Mouse (Mus musculus) liver, embryonic 15.5 days (tissue): Measurements from ENCODE around the gene Mical3. TPM values are rescaled to one million over a fixed set of nuclear protein-coding genes. Genes with fewer than 3 reads are reported as not detected.

Experiments
- ATAC-seq: fragments of 200-750 bp; cut with Nextera tagmentation; 2 replicates; pipeline ENCODE4 v1.8.0; 2017; ENCODE audit warnings: moderate number of reproducible peaks, mild to moderate bottlenecking, moderate library complexity; ENCODE audit not compliant: insufficient read depth
- H3K27ac ChIP-seq: fragments of 300-500 bp; sonication (generic); replicated peaks from 2 replicates; pipeline ENCODE4 v1.5.1; 2015; ENCODE audit warnings: mild to moderate bottlenecking, inconsistent platforms
- H3K27me3 ChIP-seq: fragments of 300-500 bp; sonication (generic); 2 replicates; pipeline ENCODE4 v1.6.1; 2015; ENCODE audit warnings: mild to moderate bottlenecking, inconsistent platforms
- H3K36me3 ChIP-seq: fragments of 300-500 bp; sonication (generic); replicated peaks from 2 replicates; pipeline ENCODE4 v1.6.1; 2015; ENCODE audit warnings: moderate library complexity, mild to moderate bottlenecking, inconsistent platforms
- H3K4me1 ChIP-seq: fragments of 300-500 bp; sonication (generic); replicated peaks from 2 replicates; pipeline ENCODE4 v1.6.1; 2015; ENCODE audit warnings: inconsistent platforms
- H3K4me2 ChIP-seq: fragments of 300-500 bp; sonication (generic); 2 replicates; pipeline ENCODE4 v1.6.1; 2015; ENCODE audit warnings: moderate library complexity, mild to moderate bottlenecking, inconsistent platforms
- H3K4me3 ChIP-seq: fragments of 300-500 bp; sonication (generic); replicated peaks from 2 replicates; pipeline ENCODE4 v1.5.1; 2015; ENCODE audit warnings: mild to moderate bottlenecking, inconsistent platforms
- H3K9ac ChIP-seq: fragments of 300-500 bp; sonication (generic); 2 replicates; pipeline ENCODE4 v1.6.1; 2015; ENCODE audit warnings: moderate library complexity, mild to moderate bottlenecking, inconsistent platforms
- H3K9me3 ChIP-seq: fragments of 300-500 bp; sonication (generic); replicated peaks from 2 replicates; pipeline ENCODE4 v1.6.1; 2016; ENCODE audit warnings: inconsistent platforms
- WGBS: fragments of 180-500 bp; shearing (Covaris S2); methylation state at CpG from one replicate; pipeline ENCODE4 v1.1.7; 2015; ENCODE audit warnings: mixed read lengths; ENCODE audit not compliant: insufficient replicate concordance; 5-methylcytosine and 5-hydroxymethylcytosine counted together
- polyA plus RNA-seq: library from polyadenylated mRNA; unstranded; fragments of >200 nt; fragmentation: Nextera tagmentation; extraction: Ambion mirVana; gene quantifications from 2 replicates; pipeline ENCODE4 v1.2.1, GENCODE M21; 2015

Gene Mical3
- polyA plus RNA-seq, 1 experiment from 2014 or later = 8.7 TPM

- Histone ChIP-seq H3K4me2 (no peak overlapping the region), H3K27ac (no peak overlapping the region), H3K27me3 (no peaks in the 10 kb centered on the region), H3K36me3 (peaks cover 45% of the 10 kb centered on the region), H3K4me3 (no peak overlapping the region), H3K9me3 (no peaks in the 10 kb centered on the region), H3K9ac (no peak overlapping the region), H3K4me1 (peaks cover 20% of the 10 kb centered on the region)
- no peak for ATAC-seq
- WGBS = 71% methylated on average over 13 of the region's 13 CpGs
Measured at GRCm38 (mm10) chr6:120982314-120982713, 148.5 kb downstream of the Mical3 start.

DNA sequence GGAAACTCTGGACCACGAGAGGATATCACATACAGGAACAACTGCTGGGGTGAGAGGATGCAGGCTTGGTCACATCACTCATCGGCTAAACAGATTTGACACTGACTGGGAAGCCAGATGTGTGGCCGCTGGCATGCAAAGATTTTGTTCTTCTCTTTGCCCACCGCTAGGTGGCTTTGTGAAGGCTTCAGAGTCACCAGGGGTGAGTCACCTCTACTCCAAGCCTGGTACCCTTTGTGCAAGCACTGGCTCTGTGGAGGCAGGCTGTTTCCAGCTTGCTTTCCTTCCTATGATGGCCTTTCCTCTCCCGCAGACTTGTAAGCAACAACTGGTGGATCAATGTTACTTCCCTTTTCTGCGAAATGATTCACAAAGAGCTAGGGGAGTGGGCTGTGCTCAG lies 149.3 kb downstream of the Mical3 start:
- no peak for ATAC-seq

GRCm38 (mm10) chr6:120978019-120978621 lies 152.7 kb downstream of the Mical3 start:
- Histone ChIP-seq H3K27ac (0 out of 2 replicates have a peak overlapping the region, but pooled peaks have one; percentile 49), H3K9me3 (no peaks in the 10 kb centered on the region), H3K36me3 (peaks cover 52% of the 10 kb centered on the region), H3K4me3 (no peak overlapping the region), H3K27me3 (no peaks in the 10 kb centered on the region), H3K4me1 (peaks cover 13% of the 10 kb centered on the region), H3K9ac (no peak overlapping the region), H3K4me2 (no peak overlapping the region)
- 0 out of 2 replicates have a peak, but pooled peaks have one; percentile 15 for ATAC-seq
- WGBS = 35% methylated on average over 18 of the region's 18 CpGs

More for the DNA sequence above, 149.3 kb downstream of the Mical3 start:
- Histone ChIP-seq H3K4me2 (no peak overlapping the region), H3K27me3 (no peaks in the 10 kb centered on the region), H3K9me3 (no peaks in the 10 kb centered on the region), H3K9ac (no peak overlapping the region), H3K4me1 (peaks cover 13% of the 10 kb centered on the region), H3K27ac (no peak overlapping the region), H3K36me3 (peaks cover 51% of the 10 kb centered on the region), H3K4me3 (no peak overlapping the region)
- 39% methylated on average over 6 of the region's 6 CpGs for WGBS

- Histone ChIP-seq H3K4me1 (peaks cover 13% of the 10 kb centered on the region), H3K9ac (no peak overlapping the region), H3K4me2 (no peak overlapping the region), H3K9me3 (no peaks in the 10 kb centered on the region), H3K27ac (no peak overlapping the region), H3K4me3 (no peak overlapping the region), H3K36me3 (peaks cover 53% of the 10 kb centered on the region), H3K27me3 (no peaks in the 10 kb centered on the region)
- ATAC-seq = no peak
- WGBS = 79% methylated on average over 11 of the region's 11 CpGs
Measured at GRCm38 (mm10) chr6:120976991-120977390, 153.8 kb downstream of the Mical3 start.

GRCm38 (mm10) chr6:120976097-120976496 lies 154.7 kb downstream of the Mical3 start:
- WGBS = 74% methylated on average over 12 of the region's 12 CpGs
- Histone ChIP-seq H3K4me3 (no peak overlapping the region), H3K4me1 (peaks cover 13% of the 10 kb centered on the region), H3K27me3 (no peaks in the 10 kb centered on the region), H3K4me2 (no peak overlapping the region), H3K36me3 (peaks cover 53% of the 10 kb centered on the region), H3K9ac (no peak overlapping the region), H3K27ac (no peak overlapping the region), H3K9me3 (no peaks in the 10 kb centered on the region)
- ATAC-seq = no peak

DNA sequence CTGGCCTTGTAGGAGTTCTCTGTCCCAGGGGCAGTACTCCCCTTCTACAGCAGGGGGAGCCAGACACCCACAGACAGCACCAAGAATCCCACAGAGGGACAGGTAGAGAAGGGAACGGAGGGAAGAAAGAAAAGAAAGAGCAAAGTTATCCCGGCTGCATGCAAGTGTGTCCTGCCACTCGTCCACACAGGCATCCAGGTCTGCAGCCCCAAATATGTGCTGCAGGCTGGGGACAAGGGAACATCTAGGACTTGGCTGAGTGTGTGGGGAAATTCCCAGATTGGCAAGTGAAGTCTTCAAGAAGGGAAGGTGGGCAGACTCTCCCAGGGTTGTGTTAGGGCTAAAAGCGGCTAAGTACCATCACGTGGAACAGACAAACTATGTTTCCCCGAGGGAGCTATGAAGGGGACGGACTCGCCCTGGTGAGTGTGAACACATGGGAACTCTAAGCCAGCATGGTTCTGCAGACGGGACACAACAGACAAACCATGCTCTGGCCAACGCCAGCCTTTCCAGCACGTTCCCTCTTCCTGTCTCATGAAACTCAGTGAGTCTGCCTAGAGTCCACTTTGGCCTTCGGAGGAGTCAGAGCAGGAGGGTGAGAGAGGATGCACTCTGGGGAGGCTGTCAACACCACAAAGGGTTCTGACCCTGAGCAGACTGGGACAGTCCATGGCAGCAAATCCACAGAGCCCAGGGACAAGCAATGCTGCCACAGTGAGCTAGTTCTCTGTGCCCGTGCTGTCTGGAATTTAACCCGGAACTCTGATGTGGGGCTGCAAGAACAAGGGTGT lies 158.8 kb downstream of the Mical3 start:
- no peak overlapping the region for H3K27ac ChIP-seq
- H3K36me3 ChIP-seq = peaks cover 55% of the 10 kb centered on the region
- H3K27me3 ChIP-seq = no peaks in the 10 kb centered on the region
- H3K4me3 ChIP-seq = no peak overlapping the region
- H3K9me3 ChIP-seq = no peaks in the 10 kb centered on the region
- peak; percentile 40; the same call in 1 of the 2 replicates for ATAC-seq
- WGBS = 64% methylated on average over 14 of the region's 14 CpGs
- H3K4me2 ChIP-seq = no peak overlapping the region
- H3K4me1 ChIP-seq = no peaks in the 10 kb centered on the region
- no peak overlapping the region for H3K9ac ChIP-seq

DNA sequence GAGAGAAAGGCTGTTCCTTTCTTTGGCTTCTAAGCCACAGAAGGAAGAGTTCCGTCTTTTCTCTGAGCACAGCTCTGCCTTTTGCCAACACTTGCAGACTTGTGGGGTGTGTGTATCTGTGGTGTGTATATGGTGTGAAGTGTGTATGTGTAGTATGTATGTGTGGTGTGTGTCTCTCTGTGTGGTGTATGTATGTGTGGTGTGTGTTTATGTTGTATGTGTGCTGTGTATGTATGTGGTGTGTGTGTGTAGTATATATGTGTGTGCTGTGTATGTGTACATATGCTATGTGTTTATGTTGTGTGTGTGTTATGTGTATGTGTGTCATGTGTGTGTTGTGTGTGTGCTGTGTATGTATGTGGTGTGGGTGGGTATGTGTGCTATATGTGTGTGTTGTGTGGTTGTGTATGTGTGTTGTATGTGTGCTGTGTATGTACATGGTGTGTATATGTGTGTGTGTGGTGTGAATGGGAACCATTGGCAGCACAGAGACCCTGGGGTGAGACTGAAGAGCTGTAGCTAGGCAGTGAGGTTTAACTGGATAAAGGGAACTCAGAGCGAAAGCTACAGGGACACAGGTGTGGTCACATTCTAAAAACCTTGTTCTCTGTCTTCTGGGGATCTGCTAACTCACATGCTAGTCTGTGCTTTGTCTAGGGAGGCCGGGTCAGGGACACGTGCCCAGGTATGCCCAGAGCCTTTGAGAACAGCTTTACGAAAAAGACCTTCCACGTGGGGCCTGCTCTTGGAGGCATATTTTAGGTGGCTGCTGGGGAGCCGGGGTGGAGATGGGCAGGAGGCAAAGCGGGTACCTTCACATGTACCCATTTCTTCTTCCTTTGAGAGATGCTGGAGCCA lies 159.6 kb downstream of the Mical3 start:
- Histone ChIP-seq H3K4me2 (no peak overlapping the region), H3K27ac (no peak overlapping the region), H3K9me3 (no peaks in the 10 kb centered on the region), H3K9ac (no peak overlapping the region), H3K27me3 (no peaks in the 10 kb centered on the region), H3K4me3 (no peak overlapping the region), H3K4me1 (no peaks in the 10 kb centered on the region), H3K36me3 (peaks cover 50% of the 10 kb centered on the region)
- WGBS = 65% methylated on average over 8 of the region's 8 CpGs
- ATAC-seq = no peak

DNA sequence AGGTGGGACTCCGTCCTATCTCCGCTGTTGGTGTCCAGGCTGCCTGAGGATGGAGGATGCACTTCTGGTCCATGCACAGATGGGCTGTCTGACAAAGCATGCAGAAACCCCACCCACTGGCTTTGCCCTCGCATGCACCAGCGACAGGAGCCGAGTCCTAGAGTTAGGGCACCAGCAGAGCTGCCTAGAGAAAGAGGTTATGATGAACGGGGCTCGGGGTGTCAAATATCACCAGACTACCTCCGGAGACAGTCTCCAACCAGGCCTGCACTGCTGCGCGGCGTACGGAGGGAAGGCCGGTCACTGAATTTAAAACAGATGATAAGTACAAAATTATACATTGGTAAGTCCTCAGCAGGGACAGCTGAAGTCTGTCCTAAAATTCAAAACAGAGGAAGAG lies 165.0 kb downstream of the Mical3 start:
- Histone ChIP-seq H3K4me2 (no peak overlapping the region), H3K9ac (no peak overlapping the region), H3K27ac (no peak overlapping the region), H3K4me3 (no peak overlapping the region), H3K9me3 (no peaks in the 10 kb centered on the region), H3K27me3 (no peaks in the 10 kb centered on the region), H3K4me1 (no peaks in the 10 kb centered on the region), H3K36me3 (peaks cover 41% of the 10 kb centered on the region)
- WGBS = 82% methylated on average over 13 of the region's 13 CpGs
- ATAC-seq = no peak

DNA sequence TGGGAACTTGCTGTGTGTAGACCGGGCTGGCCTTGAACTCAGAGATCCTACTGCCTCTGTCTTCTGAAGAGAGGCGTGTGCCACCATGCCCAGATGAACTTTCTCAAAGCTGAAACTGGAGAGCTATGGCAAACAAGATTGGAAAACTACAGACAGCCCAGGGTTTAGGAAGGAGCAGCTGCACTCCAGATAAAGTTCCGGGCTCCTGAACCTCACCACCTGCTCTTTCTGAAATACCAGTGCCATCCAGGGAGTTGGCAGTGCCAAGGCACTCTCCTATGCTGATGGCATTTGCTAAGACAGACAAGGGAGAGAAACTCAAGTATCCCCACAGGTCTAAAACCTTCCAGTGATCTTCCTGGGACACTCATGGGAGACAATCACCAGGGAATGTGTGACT lies 166.6 kb downstream of the Mical3 start:
- peaks cover 34% of the 10 kb centered on the region for H3K36me3 ChIP-seq
- ATAC-seq = no peak
- no peaks in the 10 kb centered on the region for H3K9me3 ChIP-seq
- H3K9ac ChIP-seq = no peak overlapping the region
- H3K4me2 ChIP-seq = no peak overlapping the region
- H3K27me3 ChIP-seq = no peaks in the 10 kb centered on the region
- H3K4me1 ChIP-seq = no peaks in the 10 kb centered on the region
- no peak overlapping the region for H3K27ac ChIP-seq
- H3K4me3 ChIP-seq = no peak overlapping the region
- 86% methylated on average over 3 of the region's 3 CpGs for WGBS

GRCm38 (mm10) chr6:120960338-120961030 lies 170.3 kb downstream of the Mical3 start:
- no peak overlapping the region for H3K4me2 ChIP-seq
- no peaks in the 10 kb centered on the region for H3K27me3 ChIP-seq
- no peak overlapping the region for H3K4me3 ChIP-seq
- no peaks in the 10 kb centered on the region for H3K9me3 ChIP-seq
- no peak overlapping the region for H3K27ac ChIP-seq
- peaks cover 57% of the 10 kb centered on the region for H3K36me3 ChIP-seq
- no peak overlapping the region for H3K9ac ChIP-seq
- peaks cover 30% of the 10 kb centered on the region for H3K4me1 ChIP-seq
- 85% methylated on average over 9 of the region's 9 CpGs for WGBS
- ATAC-seq = no peak
